Mouse (Mus musculus) E14TG2a.4 (cell line): ENCODE measurements around the gene Eps15.

Source experiments
- CTCF ChIP-seq: conservative IDR thresholded peaks from 2 replicates; pipeline ENCODE4 v1.5.1; 2014; ENCODE audit warnings: low read length
- NANOG ChIP-seq: IDR thresholded peaks from 2 replicates; pipeline ENCODE4 v1.6.1; 2014; ENCODE audit warnings: borderline replicate concordance, low read length, mixed read lengths
- POU5F1 ChIP-seq: IDR thresholded peaks from 2 replicates; pipeline ENCODE4 v1.6.1; 2014; ENCODE audit warnings: low read length, borderline replicate concordance

- no peak for TF ChIP-seq CTCF
- no peak for TF ChIP-seq NANOG
- TF ChIP-seq POU5F1 = no peak
Measured at GRCm38 (mm10) chr4:109382457-109382856, 102.4 kb downstream of the Eps15 start.
